Mouse (Mus musculus) kidney, adult 2 months (tissue): ENCODE data around the gene Mrgprg. TPM values are rescaled to one million over a fixed set of nuclear protein-coding genes. Genes with fewer than 3 reads are reported as not detected.

ENCODE experiments used
- DNase-seq: peaks from one replicate; pipeline ENCODE4 v3.0.0; 2021
- H3K27ac ChIP-seq: fragments of 200-500 bp; 2 replicates; pipeline ENCODE4 v1.5.1; 2012; ENCODE audit warnings: low read depth, low read length, control low read depth, inconsistent platforms; ENCODE audit not compliant: insufficient read depth
- H3K27me3 ChIP-seq: fragments of 200-500 bp; replicated peaks from 2 replicates; pipeline ENCODE4 v1.6.1; 2012; ENCODE audit warnings: mild to moderate bottlenecking, moderate library complexity, low read length, inconsistent platforms; ENCODE audit not compliant: control insufficient read depth, insufficient read depth
- H3K36me3 ChIP-seq: fragments of 200-500 bp; 2 replicates; pipeline ENCODE4 v1.6.1; 2012; ENCODE audit warnings: mild to moderate bottlenecking, moderate library complexity, low read length, inconsistent platforms; ENCODE audit not compliant: control insufficient read depth, insufficient read depth
- H3K4me1 ChIP-seq: fragments of 200-500 bp; 2 replicates; pipeline ENCODE4 v1.6.1; 2011; ENCODE audit warnings: low read length; ENCODE audit not compliant: control insufficient read depth, insufficient read depth
- H3K4me3 ChIP-seq: fragments of 200-500 bp; 2 replicates; pipeline ENCODE4 v1.5.1; 2011; ENCODE audit warnings: mild to moderate bottlenecking, low read depth, low read length, control low read depth; ENCODE audit not compliant: insufficient read depth
- CTCF ChIP-seq: fragments of 200-500 bp; conservative IDR thresholded peaks from 2 replicates; pipeline ENCODE4 v1.5.1; 2011; ENCODE audit warnings: low read depth, mild to moderate bottlenecking, control low read depth, low read length, moderate library complexity, mixed read lengths; ENCODE audit not compliant: insufficient read depth, insufficient read length
- POLR2A ChIP-seq: fragments of 200-500 bp; IDR thresholded peaks from one replicate; pipeline ENCODE4 v1.6.1; 2011; ENCODE audit warnings: low read depth, low read length, control low read depth
- WGBS: fragments of 180-500 bp; shearing (Covaris S2); methylation state at CpG from one replicate; pipeline ENCODE4 v1.1.7; 2018; 5-methylcytosine and 5-hydroxymethylcytosine counted together
- polyA plus RNA-seq: library from polyadenylated mRNA; depleted of rRNA; stranded (reverse); fragments of >200 nt; gene quantifications from 2 replicates; pipeline ENCODE4 v1.2.3, GENCODE M21; 2012

Mrgprg gene
- polyA plus RNA-seq, 1 experiment, result 1.1 TPM

GRCm38 (mm10) chr7:143748041-143748868 lies 18.5 kb downstream of the Mrgprg start:
- WGBS, result 4% methylated on average over 16 of the region's 16 CpGs
- peak; percentile 92 for DNase-seq
- Histone ChIP-seq H3K4me1 (no peaks in the 10 kb centered on the region), H3K27ac (no peak overlapping the region), H3K36me3 (no peaks in the 10 kb centered on the region), H3K27me3 (no peaks in the 10 kb centered on the region), H3K4me3 (no peak overlapping the region)
- TF ChIP-seq CTCF (peak; percentile 98), POLR2A (no peak)

GRCm38 (mm10) chr7:143740653-143741052 lies 26.1 kb downstream of the Mrgprg start:
- peak overlapping the region; percentile 93 for H3K4me3 ChIP-seq
- 28% methylated on average over 2 of the region's 2 CpGs for WGBS
- TF ChIP-seq CTCF, result no peak
- TF ChIP-seq POLR2A, result no peak
- H3K36me3 ChIP-seq, result no peaks in the 10 kb centered on the region
- no peak for DNase-seq
- peaks cover 8% of the 10 kb centered on the region; the same call in 1 of the 2 replicates for H3K4me1 ChIP-seq
- H3K27me3 ChIP-seq, result no peaks in the 10 kb centered on the region
- H3K27ac ChIP-seq, result no peak overlapping the region; the same call in 1 of the 2 replicates

- H3K27ac ChIP-seq, result peak overlapping the region; percentile 84
- no peak for TF ChIP-seq CTCF
- TF ChIP-seq POLR2A, result peak; percentile 47
- H3K27me3 ChIP-seq, result no peaks in the 10 kb centered on the region
- peak; percentile 89 for DNase-seq
- no peaks in the 10 kb centered on the region for H3K36me3 ChIP-seq
- peak overlapping the region; percentile 93 for H3K4me3 ChIP-seq
- H3K4me1 ChIP-seq, result peaks cover 8% of the 10 kb centered on the region; the same call in 1 of the 2 replicates
- WGBS, result 3% methylated on average over 38 of the region's 38 CpGs
Measured at GRCm38 (mm10) chr7:143739511-143740461, 27.0 kb downstream of the Mrgprg start.

GRCm38 (mm10) chr7:143738601-143739006 lies 28.2 kb downstream of the Mrgprg start:
- 50% methylated on average over 5 of the region's 5 CpGs for WGBS
- Histone ChIP-seq H3K27me3 (no peaks in the 10 kb centered on the region), H3K36me3 (no peaks in the 10 kb centered on the region), H3K27ac (no peak overlapping the region), H3K4me3 (peak overlapping the region; percentile 93; the same call in 1 of the 2 replicates), H3K4me1 (peaks cover 8% of the 10 kb centered on the region; the same call in 1 of the 2 replicates)
- TF ChIP-seq POLR2A (no peak), CTCF (no peak)
- DNase-seq, result peak; percentile 36

GRCm38 (mm10) chr7:143738194-143738593 lies 28.6 kb downstream of the Mrgprg start:
- no peak overlapping the region; the same call in 1 of the 2 replicates for H3K4me3 ChIP-seq
- WGBS, result 69% methylated on average over 6 of the region's 6 CpGs
- DNase-seq, result no peak
- no peak overlapping the region for H3K27ac ChIP-seq
- no peaks in the 10 kb centered on the region for H3K36me3 ChIP-seq
- H3K27me3 ChIP-seq, result no peaks in the 10 kb centered on the region
- H3K4me1 ChIP-seq, result peaks cover 8% of the 10 kb centered on the region; the same call in 1 of the 2 replicates
- TF ChIP-seq POLR2A (no peak), CTCF (no peak)

- Histone ChIP-seq H3K27ac (no peak overlapping the region), H3K4me1 (no peaks in the 10 kb centered on the region), H3K36me3 (no peaks in the 10 kb centered on the region), H3K27me3 (no peaks in the 10 kb centered on the region), H3K4me3 (no peak overlapping the region)
- no peak for DNase-seq
- TF ChIP-seq POLR2A (no peak), CTCF (no peak)
- 96% methylated on average over 4 of the region's 4 CpGs for WGBS
Measured at GRCm38 (mm10) chr7:143733746-143734145, 33.0 kb downstream of the Mrgprg start.

GRCm38 (mm10) chr7:143729886-143730285 lies 36.9 kb downstream of the Mrgprg start:
- peak; percentile 55 for DNase-seq
- 60% methylated on average over 10 of the region's 10 CpGs for WGBS
- H3K36me3 ChIP-seq, result no peaks in the 10 kb centered on the region
- no peak overlapping the region for H3K4me3 ChIP-seq
- H3K4me1 ChIP-seq, result no peaks in the 10 kb centered on the region; the same call in 1 of the 2 replicates
- no peak for TF ChIP-seq CTCF
- TF ChIP-seq POLR2A, result no peak
- 0 out of 2 replicates have a peak overlapping the region, but pooled peaks have one; percentile 9 for H3K27ac ChIP-seq
- H3K27me3 ChIP-seq, result no peaks in the 10 kb centered on the region
